Mouse (Mus musculus): Measurements from ENCODE around the gene Mad1l1.
A peak's percentile ranks its signal among the peaks of the same experiment; 100 is the strongest.

Gene Mad1l1

GRCm38 (mm10) chr5:140174066-140174465, 147.3 kb downstream of the Mad1l1 start:
- DNase-seq = no peak

- no peak for DNase-seq
These were observed 148.2 kb downstream of the Mad1l1 start for GRCm38 (mm10) chr5:140173181-140173580.

GRCm38 (mm10) chr5:140171710-140172109, 149.6 kb downstream of the Mad1l1 start:
- no peak for DNase-seq

- no peak for DNase-seq
These were observed 153.8 kb downstream of the Mad1l1 start for GRCm38 (mm10) chr5:140167531-140167930.

- DNase-seq = no peak
These were observed 154.3 kb downstream of the Mad1l1 start for GRCm38 (mm10) chr5:140167080-140167479.

- DNase-seq = no peak
These were observed 157.4 kb downstream of the Mad1l1 start for GRCm38 (mm10) chr5:140163947-140164346.

- DNase-seq = no peak
These were observed 159.1 kb downstream of the Mad1l1 start for GRCm38 (mm10) chr5:140162071-140162845.

GRCm38 (mm10) chr5:140159007-140159406, 162.3 kb downstream of the Mad1l1 start:
- no peak for DNase-seq

- DNase-seq = no peak
These were observed 163.3 kb downstream of the Mad1l1 start for GRCm38 (mm10) chr5:140157886-140158627.

- no peak for DNase-seq
These were observed 167.2 kb downstream of the Mad1l1 start for GRCm38 (mm10) chr5:140154166-140154565.

- no peak for DNase-seq
These were observed 169.5 kb downstream of the Mad1l1 start for GRCm38 (mm10) chr5:140151871-140152270.

GRCm38 (mm10) chr5:140151180-140151579, 170.2 kb downstream of the Mad1l1 start:
- no peak for DNase-seq

- no peak for DNase-seq
These were observed 170.7 kb downstream of the Mad1l1 start for GRCm38 (mm10) chr5:140150694-140151093.

- no peak for DNase-seq
These were observed 171.2 kb downstream of the Mad1l1 start for GRCm38 (mm10) chr5:140150136-140150535.

GRCm38 (mm10) chr5:140149298-140149697, 172.1 kb downstream of the Mad1l1 start:
- no peak for DNase-seq

- no peak for DNase-seq
These were observed 177.8 kb downstream of the Mad1l1 start for GRCm38 (mm10) chr5:140143541-140143940.

- no peak for DNase-seq
These were observed 180.0 kb downstream of the Mad1l1 start for GRCm38 (mm10) chr5:140141336-140141735.

- DNase-seq = peak; percentile 20
These were observed 181.1 kb downstream of the Mad1l1 start for GRCm38 (mm10) chr5:140140214-140140613.

GRCm38 (mm10) chr5:140135734-140136625, 185.4 kb downstream of the Mad1l1 start:
- no peak for DNase-seq

GRCm38 (mm10) chr5:140134021-140134420, 187.3 kb downstream of the Mad1l1 start:
- DNase-seq = no peak

- peak; percentile 34 for DNase-seq
These were observed 192.9 kb downstream of the Mad1l1 start for GRCm38 (mm10) chr5:140128414-140128981.

- DNase-seq = no peak
These were observed 193.4 kb downstream of the Mad1l1 start for GRCm38 (mm10) chr5:140127981-140128380.

GRCm38 (mm10) chr5:140124626-140125025, 196.7 kb downstream of the Mad1l1 start:
- no peak for DNase-seq

All from kidney, adult 11 months (tissue).